Mouse (Mus musculus) embryonic facial prominence, embryonic 13.5 days (tissue): ENCODE measurements around the gene Esrra. TPM values are rescaled to one million over a fixed set of nuclear protein-coding genes. Genes with fewer than 3 reads are reported as not detected.

Experiments
- ATAC-seq: fragments of 200-750 bp; cut with Nextera tagmentation; 2 replicates; pipeline ENCODE4 v1.8.0; 2017; ENCODE audit warnings: low read depth; ENCODE audit not compliant: insufficient number of reproducible peaks, insufficient read depth, low FRiP score, low TSS enrichment
- H3K27ac ChIP-seq: fragments of 300-500 bp; sonication (generic); 2 replicates; pipeline ENCODE4 v1.5.1; 2015; ENCODE audit warnings: moderate library complexity, mild to moderate bottlenecking, inconsistent platforms
- H3K27me3 ChIP-seq: fragments of 300-500 bp; sonication (generic); 2 replicates; pipeline ENCODE4 v1.6.1; 2015; ENCODE audit warnings: mild to moderate bottlenecking, inconsistent platforms
- H3K36me3 ChIP-seq: fragments of 300-500 bp; sonication (generic); 2 replicates; pipeline ENCODE4 v1.6.1; 2015; ENCODE audit warnings: mild to moderate bottlenecking, inconsistent platforms
- H3K4me1 ChIP-seq: fragments of 300-500 bp; sonication (generic); 2 replicates; pipeline ENCODE4 v1.6.1; 2015; ENCODE audit warnings: inconsistent platforms
- H3K4me2 ChIP-seq: fragments of 300-500 bp; sonication (generic); 2 replicates; pipeline ENCODE4 v1.6.1; 2015; ENCODE audit warnings: moderate library complexity, mild to moderate bottlenecking, inconsistent platforms
- H3K4me3 ChIP-seq: fragments of 300-500 bp; sonication (generic); 2 replicates; pipeline ENCODE4 v1.5.1; 2015; ENCODE audit warnings: mild to moderate bottlenecking, inconsistent platforms
- H3K9ac ChIP-seq: fragments of 300-500 bp; sonication (generic); 2 replicates; pipeline ENCODE4 v1.6.1; 2015; ENCODE audit warnings: mild to moderate bottlenecking, inconsistent platforms
- H3K9me3 ChIP-seq: fragments of 300-500 bp; sonication (generic); 2 replicates; pipeline ENCODE4 v1.6.1; 2016; ENCODE audit warnings: inconsistent platforms
- WGBS: fragments of 180-500 bp; shearing (Covaris S2); methylation state at CpG from one replicate; pipeline ENCODE4 v1.1.7; 2015; ENCODE audit warnings: mixed read lengths; 5-methylcytosine and 5-hydroxymethylcytosine counted together
- polyA plus RNA-seq: library from polyadenylated mRNA; unstranded; fragments of >200 nt; fragmentation: Nextera tagmentation; extraction: Ambion mirVana; gene quantifications from 2 replicates; pipeline ENCODE4 v1.2.1, GENCODE M21; 2015

The Esrra gene
- polyA plus RNA-seq, 1 experiment from 2014 or later, result 9.5 TPM

- ATAC-seq, result no peak
- H3K27ac ChIP-seq, result peak overlapping the region; percentile 95
- WGBS, result 22% methylated on average over 25 of the region's 29 CpGs
- peaks cover 5% of the 10 kb centered on the region for H3K36me3 ChIP-seq
- H3K4me1 ChIP-seq, result peaks cover 23% of the 10 kb centered on the region
- H3K27me3 ChIP-seq, result peaks cover 8% of the 10 kb centered on the region
- H3K9me3 ChIP-seq, result no peaks in the 10 kb centered on the region
- H3K4me2 ChIP-seq, result peak overlapping the region; percentile 95
- H3K4me3 ChIP-seq, result peak overlapping the region; percentile 86
- peak overlapping the region; percentile 93 for H3K9ac ChIP-seq
These were observed 19.1 kb upstream of the Esrra start for GRCm38 (mm10) chr19:6940396-6941351.

- H3K27ac ChIP-seq, result no peak overlapping the region
- H3K4me2 ChIP-seq, result no peak overlapping the region; the same call in 1 of the 2 replicates
- ATAC-seq, result no peak
- H3K4me1 ChIP-seq, result peaks cover 26% of the 10 kb centered on the region
- peaks cover 21% of the 10 kb centered on the region for H3K27me3 ChIP-seq
- 0 out of 2 replicates have a peak overlapping the region, but pooled peaks have one; percentile 3 for H3K4me3 ChIP-seq
- WGBS, result 91% methylated on average over 20 of the region's 20 CpGs
- H3K9me3 ChIP-seq, result no peaks in the 10 kb centered on the region
- no peaks in the 10 kb centered on the region; the same call in 1 of the 2 replicates for H3K36me3 ChIP-seq
- peak overlapping the region; percentile 93 for H3K9ac ChIP-seq
These were observed 17.7 kb upstream of the Esrra start for GRCm38 (mm10) chr19:6939106-6940002.

GRCm38 (mm10) chr19:6937541-6938465, 16.2 kb upstream of the Esrra start:
- H3K4me3 ChIP-seq, result no peak overlapping the region
- no peak for ATAC-seq
- H3K36me3 ChIP-seq, result no peaks in the 10 kb centered on the region; the same call in 1 of the 2 replicates
- H3K27me3 ChIP-seq, result peaks cover 36% of the 10 kb centered on the region
- no peaks in the 10 kb centered on the region for H3K9me3 ChIP-seq
- H3K4me2 ChIP-seq, result no peak overlapping the region
- WGBS, result 78% methylated on average over 16 of the region's 16 CpGs
- H3K9ac ChIP-seq, result 0 out of 2 replicates have a peak overlapping the region, but pooled peaks have one; percentile 2
- no peak overlapping the region for H3K27ac ChIP-seq
- H3K4me1 ChIP-seq, result peaks cover 37% of the 10 kb centered on the region

GRCm38 (mm10) chr19:6936299-6936698, 14.7 kb upstream of the Esrra start:
- 23% methylated on average over 3 of the region's 3 CpGs for WGBS
- peaks cover 51% of the 10 kb centered on the region for H3K27me3 ChIP-seq

GRCm38 (mm10) chr19:6934195-6934977, 12.8 kb upstream of the Esrra start, which contains the start of gene Kcnk4:
Gene Kcnk4 (minus strand): TSS chr19:6934515.
- Histone ChIP-seq H3K9me3 (no peaks in the 10 kb centered on the region), H3K4me1 (peaks cover 18% of the 10 kb centered on the region), H3K36me3 (no peaks in the 10 kb centered on the region; the same call in 1 of the 2 replicates), H3K4me3 (peak within 1 kb of the TSS; percentile 47), H3K27me3 (peaks cover 67% of the 10 kb centered on the region), H3K27ac (no peak within 1 kb of the TSS), H3K4me2 (peak within 1 kb of the TSS; percentile 85), H3K9ac (peak within 1 kb of the TSS; percentile 67)
- no peak for ATAC-seq
- 9% methylated on average over 23 of the region's 23 CpGs for WGBS

More at GRCm38 (mm10) chr19:6936299-6936698, 14.7 kb upstream of the Esrra start:
- no peak for ATAC-seq
- Histone ChIP-seq H3K9me3 (no peaks in the 10 kb centered on the region), H3K4me2 (no peak overlapping the region), H3K27ac (no peak overlapping the region), H3K4me3 (no peak overlapping the region), H3K4me1 (peaks cover 34% of the 10 kb centered on the region), H3K36me3 (no peaks in the 10 kb centered on the region; the same call in 1 of the 2 replicates), H3K9ac (no peak overlapping the region)

- Histone ChIP-seq H3K9ac (peak overlapping the region; percentile 67), H3K4me2 (peak overlapping the region; percentile 85), H3K4me3 (peak overlapping the region; percentile 47), H3K4me1 (peaks cover 17% of the 10 kb centered on the region), H3K27ac (no peak overlapping the region), H3K27me3 (peaks cover 75% of the 10 kb centered on the region), H3K36me3 (no peaks in the 10 kb centered on the region; the same call in 1 of the 2 replicates), H3K9me3 (no peaks in the 10 kb centered on the region)
- ATAC-seq, result peak; percentile 43
- WGBS, result 2% methylated on average over 58 of the region's 58 CpGs
These were observed 12.0 kb upstream of the Esrra start for GRCm38 (mm10) chr19:6933436-6934194.

- H3K4me3 ChIP-seq, result peak overlapping the region; percentile 47; the same call in 1 of the 2 replicates
These were observed 11.5 kb upstream of the Esrra start for GRCm38 (mm10) chr19:6933102-6933435.

GRCm38 (mm10) chr19:6932018-6932417, 10.4 kb upstream of the Esrra start:
- Histone ChIP-seq H3K27ac (no peak overlapping the region), H3K4me3 (no peak overlapping the region), H3K9ac (no peak overlapping the region), H3K36me3 (no peaks in the 10 kb centered on the region), H3K9me3 (no peaks in the 10 kb centered on the region), H3K27me3 (peaks cover 91% of the 10 kb centered on the region), H3K4me1 (peaks cover 27% of the 10 kb centered on the region), H3K4me2 (no peak overlapping the region)
- WGBS, result 38% methylated on average over 1 of the region's 1 CpGs
- ATAC-seq, result no peak

More at GRCm38 (mm10) chr19:6933102-6933435, 11.5 kb upstream of the Esrra start:
- 21% methylated on average over 4 of the region's 4 CpGs for WGBS
- Histone ChIP-seq H3K27me3 (peaks cover 80% of the 10 kb centered on the region), H3K4me1 (peaks cover 19% of the 10 kb centered on the region), H3K27ac (no peak overlapping the region), H3K36me3 (no peaks in the 10 kb centered on the region; the same call in 1 of the 2 replicates), H3K4me2 (peak overlapping the region; percentile 85), H3K9me3 (no peaks in the 10 kb centered on the region), H3K9ac (peak overlapping the region; percentile 67; the same call in 1 of the 2 replicates)
- ATAC-seq, result no peak

- Histone ChIP-seq H3K9me3 (no peaks in the 10 kb centered on the region), H3K27ac (no peak overlapping the region), H3K4me2 (no peak overlapping the region), H3K4me1 (peaks cover 36% of the 10 kb centered on the region), H3K9ac (no peak overlapping the region), H3K36me3 (no peaks in the 10 kb centered on the region), H3K4me3 (no peak overlapping the region), H3K27me3 (peaks cover 97% of the 10 kb centered on the region)
- ATAC-seq, result no peak
- 5% methylated on average over 2 of the region's 2 CpGs for WGBS
These were observed 9.4 kb upstream of the Esrra start for GRCm38 (mm10) chr19:6931002-6931401.
